Mouse (Mus musculus) hindlimb bud, embryonic 11.5 days (tissue): ENCODE measurements around the gene Ptar1.
A peak's percentile ranks its signal among the peaks of the same experiment; 100 is the strongest.

Experiments
- DNase-seq: peaks from one replicate; pipeline ENCODE4 v3.0.0-alpha.2; 2012; ENCODE audit warnings: low read depth, low spot score; ENCODE audit errors: extremely low spot score

The Ptar1 gene

DNA sequence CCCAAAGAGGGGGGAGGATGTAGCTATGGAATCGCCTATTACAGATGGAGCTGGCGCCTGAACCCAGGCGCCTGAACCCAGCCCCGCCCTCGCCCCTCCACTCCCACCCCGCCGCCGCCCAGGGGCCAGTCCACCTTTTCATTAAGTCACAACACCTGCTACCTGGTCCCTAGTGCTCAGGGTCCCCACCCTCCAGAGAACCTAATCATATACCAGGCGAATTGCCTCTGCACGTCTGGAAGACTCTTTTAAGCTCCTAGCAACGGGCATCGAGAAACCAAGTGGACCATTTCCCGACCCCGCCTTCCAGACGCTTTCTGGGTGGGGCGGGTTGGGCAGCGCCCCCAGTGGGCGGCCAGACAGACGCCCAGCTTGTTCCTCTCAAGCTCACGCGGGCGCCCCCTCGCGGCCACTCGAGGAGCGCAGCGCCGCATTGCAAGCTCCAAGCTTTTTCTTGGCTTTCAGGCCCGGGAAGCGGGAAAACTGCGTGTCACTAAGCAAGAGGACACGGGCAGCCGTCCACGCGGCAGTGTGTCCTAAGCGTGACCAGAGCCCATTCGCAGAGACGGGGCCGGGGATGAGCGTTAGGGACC lies 70.8 kb downstream of the Ptar1 start:
- peak; percentile 74 for DNase-seq

DNA sequence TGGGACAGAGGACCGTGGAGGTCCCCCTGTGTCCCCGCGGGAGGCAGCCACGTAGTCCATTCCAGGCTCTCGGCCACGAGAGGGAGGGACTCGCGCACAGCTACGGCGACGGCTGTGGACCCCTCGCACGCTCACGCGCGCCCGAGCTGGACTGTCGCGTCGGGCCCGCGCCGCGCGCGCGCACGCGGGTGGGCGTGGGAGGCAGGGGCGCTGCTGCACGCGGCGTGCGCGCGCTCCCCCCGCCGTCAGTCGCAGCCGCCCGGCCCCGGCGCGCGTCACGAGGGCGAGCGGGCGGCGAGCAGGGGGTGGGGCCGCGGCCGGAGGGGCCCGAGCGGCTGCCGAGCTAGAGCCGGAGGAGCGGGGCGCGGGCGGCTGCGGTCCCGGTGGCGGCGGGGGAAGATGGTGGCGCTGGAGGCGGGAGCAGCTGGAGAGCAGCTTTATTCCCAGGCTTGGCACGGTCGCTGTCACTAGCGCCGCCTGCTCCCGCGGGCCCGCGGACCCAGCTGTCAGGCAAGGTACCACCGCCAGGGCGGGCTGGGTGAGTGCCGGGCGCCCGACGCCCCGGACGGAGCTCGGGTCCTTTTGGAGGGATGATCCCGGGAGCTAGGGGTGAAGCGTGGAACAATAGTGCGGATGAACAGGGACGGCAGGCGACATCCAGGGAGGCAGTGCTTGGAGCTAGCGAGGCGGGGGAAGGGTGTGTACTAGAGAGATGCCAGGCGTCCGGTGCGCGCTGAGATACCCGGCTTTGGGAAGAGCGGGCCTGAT lies 71.5 kb downstream of the Ptar1 start, which contains the start of gene Apba1:
TSS of gene Apba1 (plus strand) at position 334 of the 768 bp plus-strand sequence.
- DNase-seq = no peak

DNA sequence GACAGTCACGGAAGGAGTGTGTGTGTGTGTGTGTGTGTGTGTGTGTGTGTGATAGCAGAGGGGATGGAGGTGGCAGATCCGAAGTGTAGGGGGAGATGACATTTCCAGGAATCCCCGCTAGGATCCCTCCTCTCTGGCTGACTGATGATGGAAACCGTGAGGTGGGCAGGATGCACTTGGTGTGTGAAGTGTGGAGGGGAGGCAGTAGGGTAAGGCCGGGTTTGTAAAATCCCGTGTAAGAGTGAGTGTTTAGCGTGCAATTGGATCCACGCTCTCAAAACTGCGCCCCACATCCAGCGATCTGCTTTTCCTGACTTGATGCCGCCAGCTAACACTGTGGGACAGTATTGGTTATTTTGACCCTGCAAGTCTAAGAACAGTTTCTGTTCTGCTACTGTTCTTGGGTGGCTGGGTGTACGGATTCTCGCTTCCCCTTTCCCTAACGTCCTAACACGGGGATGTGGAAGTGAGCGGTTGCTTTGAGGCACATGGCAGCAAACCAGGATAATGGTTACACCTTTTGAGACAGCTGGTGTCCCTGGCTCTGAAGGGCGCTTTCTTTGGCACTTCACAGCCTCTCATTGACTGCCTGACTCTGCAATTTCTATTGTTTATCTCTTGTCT lies 72.2 kb downstream of the Ptar1 start:
- DNase-seq = no peak

DNA sequence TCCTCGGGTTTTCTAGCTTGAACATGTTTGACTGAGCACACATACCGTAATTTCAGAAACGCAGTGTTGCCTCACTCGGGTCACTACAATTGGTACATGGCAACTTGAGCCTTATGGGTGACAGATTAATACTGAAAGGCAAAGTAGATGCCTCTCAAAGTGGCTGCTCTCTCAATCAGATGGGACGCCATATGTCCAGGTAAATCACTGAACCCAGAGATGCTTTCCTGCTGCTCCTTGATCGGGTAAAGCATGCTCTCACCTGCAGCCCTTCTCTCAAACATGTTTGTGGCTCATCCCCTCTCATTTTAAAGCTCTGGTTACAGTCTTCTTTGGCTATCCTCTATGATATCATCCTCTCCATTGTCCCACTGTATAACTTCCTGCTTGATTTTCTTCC lies 76.1 kb downstream of the Ptar1 start:
- DNase-seq = no peak

DNA sequence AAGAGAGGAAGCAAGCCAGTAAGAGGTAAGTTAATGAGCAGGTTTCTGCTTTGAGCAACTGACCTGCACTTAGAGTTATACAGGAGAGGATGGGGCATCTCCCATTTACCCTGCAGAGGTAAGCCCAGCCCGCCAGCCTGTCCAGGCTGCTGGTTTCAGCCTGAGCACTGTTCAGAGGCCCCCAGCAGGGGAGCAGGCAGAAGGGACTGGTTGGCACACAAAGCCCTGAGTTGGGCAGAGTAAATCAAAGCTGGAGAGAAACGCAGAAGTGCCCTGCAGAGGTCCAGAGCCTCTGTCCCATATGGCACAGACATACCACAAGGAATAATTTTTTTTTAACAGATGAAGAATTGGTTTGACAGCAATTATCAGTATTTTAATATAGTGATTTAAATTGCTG lies 76.8 kb downstream of the Ptar1 start:
- no peak for DNase-seq

DNA sequence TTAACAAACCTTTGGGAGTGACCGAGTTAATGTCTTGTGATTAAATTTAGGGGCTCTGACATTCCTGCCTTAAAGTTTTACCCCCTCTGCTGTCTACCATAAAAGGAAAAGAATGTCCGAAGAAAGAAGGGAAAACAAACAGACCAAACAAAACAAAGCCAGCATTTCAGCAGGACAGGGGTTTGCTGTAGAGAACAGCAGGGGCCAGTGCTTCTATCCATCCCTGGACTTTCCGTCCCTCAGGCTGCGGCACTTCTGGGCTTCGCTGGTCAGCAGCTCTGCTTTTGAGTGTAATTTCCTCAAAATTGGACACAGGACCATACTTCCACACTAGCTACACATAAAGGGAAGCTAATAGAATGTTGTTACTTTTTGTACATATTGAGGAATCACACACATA lies 81.6 kb downstream of the Ptar1 start:
- DNase-seq = no peak

DNA sequence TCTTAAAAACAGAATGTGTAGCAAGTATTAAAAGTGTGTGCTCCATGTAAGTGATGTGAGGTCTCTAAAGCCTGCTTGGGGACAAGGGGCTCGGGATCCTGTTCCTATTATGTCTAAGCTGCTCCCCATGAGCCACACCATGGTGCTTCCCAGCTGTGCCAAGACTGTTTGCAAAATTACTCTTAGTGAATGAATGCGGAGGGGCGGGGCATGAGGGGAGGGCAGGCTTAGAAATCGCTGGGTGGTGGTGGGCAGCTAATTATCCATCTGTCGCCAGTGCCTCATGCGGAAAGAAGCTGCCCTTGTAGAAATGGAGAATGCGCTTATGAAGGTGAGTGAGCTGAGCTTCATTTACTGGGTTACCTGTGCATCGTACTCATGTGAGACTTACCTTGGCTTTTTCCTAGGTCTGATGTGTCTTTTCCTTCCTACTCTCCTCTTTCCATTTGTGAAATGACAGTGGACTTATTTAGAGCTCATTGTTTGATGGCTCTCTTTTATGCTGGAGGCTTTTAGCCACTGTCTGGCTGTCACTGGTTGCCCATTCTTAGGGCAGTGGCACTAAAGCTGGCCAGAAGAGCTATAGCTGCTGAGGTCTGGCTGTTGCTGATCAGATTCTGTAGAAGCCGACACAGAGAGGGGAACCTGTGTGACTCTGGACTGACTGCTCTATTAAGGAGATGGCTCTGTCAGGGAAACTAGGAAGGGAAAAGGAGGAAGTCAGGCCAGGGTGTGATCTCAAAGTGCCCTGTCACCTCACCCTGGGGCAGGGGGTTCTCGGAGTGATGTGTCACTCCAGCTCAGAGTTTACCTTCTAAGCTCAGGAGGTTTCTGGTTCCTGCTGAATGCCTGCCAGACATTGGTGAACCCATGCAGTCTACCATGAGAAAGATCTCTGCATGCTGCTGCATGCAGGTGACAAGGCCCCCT lies 83.5 kb downstream of the Ptar1 start:
- no peak for DNase-seq

DNA sequence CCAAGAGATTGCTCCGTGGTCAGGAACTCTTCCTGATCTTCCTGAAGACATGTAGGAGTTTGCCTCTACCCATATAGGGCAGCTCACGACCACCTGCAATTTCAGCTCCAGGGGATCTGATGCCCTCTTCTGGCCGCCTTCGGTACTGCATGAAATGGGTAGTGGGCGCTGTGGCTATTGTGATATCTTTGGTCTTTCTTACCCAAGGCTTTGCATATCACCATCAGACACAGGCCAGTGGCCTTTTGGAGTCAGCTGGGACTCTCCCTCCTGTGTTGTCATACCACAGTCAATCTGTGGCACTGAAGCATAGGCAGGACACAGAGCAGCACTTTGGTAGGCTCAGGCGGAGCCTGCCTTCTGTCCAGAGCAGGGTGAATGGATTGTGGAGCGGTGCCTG lies 84.7 kb downstream of the Ptar1 start:
- DNase-seq = no peak

DNA sequence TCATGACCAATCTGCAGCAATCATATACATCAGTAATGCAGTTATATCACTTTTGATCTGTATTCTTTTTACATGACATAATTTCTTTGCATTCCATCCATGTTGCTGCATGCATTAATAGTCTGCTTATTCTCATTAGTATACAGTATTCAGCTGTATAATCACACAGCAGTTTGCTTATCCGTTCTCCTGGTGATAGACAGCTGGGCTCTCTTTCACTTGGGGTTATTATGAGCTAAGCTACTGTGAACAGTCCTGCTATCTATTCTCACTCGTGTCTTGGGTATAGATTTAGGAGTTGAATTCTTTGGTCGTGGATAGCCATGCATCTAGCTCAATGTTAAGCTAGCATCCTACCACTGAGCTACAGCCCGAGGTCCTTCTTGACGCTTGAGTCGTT lies 88.1 kb downstream of the Ptar1 start:
- no peak for DNase-seq

DNA sequence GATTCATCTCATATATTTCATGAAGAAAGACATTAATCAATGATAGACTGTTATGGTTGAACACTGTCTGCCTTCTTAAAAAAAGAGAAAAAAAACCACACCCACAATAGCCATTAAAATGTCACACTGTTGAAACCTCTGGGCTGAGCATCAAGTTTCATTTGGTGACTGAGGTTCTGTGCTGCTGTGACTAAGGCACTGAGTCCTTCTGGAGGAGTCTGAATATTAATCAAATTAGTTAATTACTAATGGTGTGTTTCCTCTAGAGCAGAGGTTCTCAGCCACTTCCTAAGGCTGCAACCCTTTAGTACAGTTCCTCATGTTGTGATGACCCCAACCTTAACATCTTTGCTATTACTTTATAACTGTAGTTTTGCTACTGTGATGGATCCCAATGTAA lies 91.9 kb downstream of the Ptar1 start:
- no peak for DNase-seq

DNA sequence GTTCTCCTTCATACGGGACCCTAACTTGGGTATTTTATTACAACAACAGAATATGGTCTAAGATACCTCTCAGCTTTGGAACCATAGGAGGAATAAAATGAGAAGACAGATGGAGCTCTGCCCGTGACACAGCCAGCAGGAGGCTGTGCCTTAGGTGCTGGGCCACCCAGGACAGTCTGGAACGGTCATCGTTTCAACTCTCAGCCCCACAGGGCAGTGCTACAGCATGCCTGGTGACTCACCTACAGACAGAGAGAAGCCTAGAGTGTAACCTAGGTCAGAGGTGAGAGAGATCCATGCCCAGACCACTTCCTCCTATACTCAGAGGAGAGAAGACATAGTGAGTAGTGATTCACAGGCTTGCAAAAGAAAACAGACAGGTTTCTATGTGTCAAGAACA lies 92.9 kb downstream of the Ptar1 start:
- no peak for DNase-seq
